Mouse (Mus musculus) midbrain, embryonic 16.5 days (tissue): ENCODE measurements around the gene H2-DMa. TPM values are rescaled to one million over a fixed set of nuclear protein-coding genes. Genes with fewer than 3 reads are reported as not detected.

Experiments
- ATAC-seq: fragments of 200-750 bp; cut with Nextera tagmentation; 2 replicates; pipeline ENCODE4 v1.8.0; 2017; ENCODE audit warnings: moderate TSS enrichment
- H3K27ac ChIP-seq: fragments of 300-500 bp; sonication (generic); 2 replicates; pipeline ENCODE4 v1.5.1; 2014; ENCODE audit warnings: mild to moderate bottlenecking, low read length, mixed read lengths
- H3K27me3 ChIP-seq: fragments of 300-500 bp; sonication (generic); 2 replicates; pipeline ENCODE4 v1.6.1; 2014; ENCODE audit warnings: low read depth, low read length, mixed read lengths; ENCODE audit not compliant: control insufficient read depth, insufficient read depth
- H3K36me3 ChIP-seq: fragments of 300-500 bp; sonication (generic); 2 replicates; pipeline ENCODE4 v1.6.1; 2014; ENCODE audit warnings: mild to moderate bottlenecking, low read length, moderate library complexity, mixed read lengths; ENCODE audit not compliant: control insufficient read depth, insufficient read depth
- H3K4me1 ChIP-seq: fragments of 300-500 bp; sonication (generic); 2 replicates; pipeline ENCODE4 v1.6.1; 2014; ENCODE audit warnings: mild to moderate bottlenecking, low read length, mixed read lengths; ENCODE audit not compliant: control insufficient read depth, insufficient read depth
- H3K4me2 ChIP-seq: fragments of 300-500 bp; sonication (generic); 2 replicates; pipeline ENCODE4 v1.6.1; 2014; ENCODE audit warnings: mild to moderate bottlenecking, low read length, mixed read lengths
- H3K4me3 ChIP-seq: fragments of 300-500 bp; sonication (generic); 2 replicates; pipeline ENCODE4 v1.5.1; 2014; ENCODE audit warnings: low read depth, mild to moderate bottlenecking, low read length, moderate library complexity, mixed read lengths
- H3K9ac ChIP-seq: fragments of 300-500 bp; sonication (generic); 2 replicates; pipeline ENCODE4 v1.6.1; 2014; ENCODE audit warnings: low read depth, low read length, mixed read lengths
- H3K9me3 ChIP-seq: fragments of 300-500 bp; sonication (generic); replicated peaks from 2 replicates; pipeline ENCODE4 v1.6.1; 2014; ENCODE audit warnings: mild to moderate bottlenecking, low read length, mixed read lengths; ENCODE audit not compliant: control insufficient read depth, poor library complexity, severe bottlenecking
- WGBS: fragments of 180-500 bp; shearing (Covaris S2); extraction: QIAGEN DNeasy Blood & Tissue Kit; methylation state at CpG from one replicate; pipeline ENCODE4 v1.1.7; 2014; 5-methylcytosine and 5-hydroxymethylcytosine counted together
- polyA plus RNA-seq: library from polyadenylated mRNA; unstranded; fragments of >200 nt; fragmentation: Nextera tagmentation; extraction: Ambion mirVana; gene quantifications from 2 replicates; pipeline ENCODE4 v1.2.1, GENCODE M21; 2015

H2-DMa gene
- polyA plus RNA-seq, 1 experiment from 2014 or later = 22.7 TPM

GRCm38 (mm10) chr17:34099531-34099930, 19.8 kb upstream of the H2-DMa start:
- H3K27ac ChIP-seq = no peak overlapping the region
- H3K36me3 ChIP-seq = no peaks in the 10 kb centered on the region
- ATAC-seq = no peak
- no peak overlapping the region for H3K4me3 ChIP-seq
- 0 out of 2 replicates have a peak, but pooled peaks cover 3% of the 10 kb centered on the region for H3K4me1 ChIP-seq
- no peak overlapping the region for H3K9ac ChIP-seq
- H3K9me3 ChIP-seq = no peaks in the 10 kb centered on the region
- 53% methylated on average over 5 of the region's 5 CpGs for WGBS
- H3K27me3 ChIP-seq = no peaks in the 10 kb centered on the region
- no peak overlapping the region for H3K4me2 ChIP-seq

- ATAC-seq = peak; percentile 28; the same call in 1 of the 2 replicates
These were observed 18.2 kb upstream of the H2-DMa start for GRCm38 (mm10) chr17:34101185-34101584.

GRCm38 (mm10) chr17:34101604-34102032, 17.7 kb upstream of the H2-DMa start:
- Histone ChIP-seq H3K9ac (peak overlapping the region; percentile 48; the same call in 1 of the 2 replicates), H3K4me2 (peak overlapping the region; percentile 51), H3K27me3 (no peaks in the 10 kb centered on the region), H3K36me3 (no peaks in the 10 kb centered on the region), H3K27ac (no peak overlapping the region), H3K4me1 (0 out of 2 replicates have a peak, but pooled peaks cover 3% of the 10 kb centered on the region), H3K9me3 (no peaks in the 10 kb centered on the region), H3K4me3 (0 out of 2 replicates have a peak overlapping the region, but pooled peaks have one; percentile 9)
- peak; percentile 88 for ATAC-seq
- 6% methylated on average over 12 of the region's 12 CpGs for WGBS

More at GRCm38 (mm10) chr17:34101185-34101584, 18.2 kb upstream of the H2-DMa start:
- H3K9me3 ChIP-seq = no peaks in the 10 kb centered on the region
- H3K4me1 ChIP-seq = 0 out of 2 replicates have a peak, but pooled peaks cover 3% of the 10 kb centered on the region
- H3K4me3 ChIP-seq = no peak overlapping the region
- H3K36me3 ChIP-seq = no peaks in the 10 kb centered on the region
- H3K4me2 ChIP-seq = no peak overlapping the region
- WGBS = 30% methylated on average over 5 of the region's 5 CpGs
- no peak overlapping the region for H3K27ac ChIP-seq
- no peak overlapping the region for H3K9ac ChIP-seq
- H3K27me3 ChIP-seq = no peaks in the 10 kb centered on the region

- Histone ChIP-seq H3K4me2 (no peak overlapping the region), H3K36me3 (no peaks in the 10 kb centered on the region), H3K4me1 (0 out of 2 replicates have a peak, but pooled peaks cover 3% of the 10 kb centered on the region), H3K27me3 (no peaks in the 10 kb centered on the region), H3K9ac (no peak overlapping the region), H3K4me3 (no peak overlapping the region), H3K9me3 (no peaks in the 10 kb centered on the region), H3K27ac (no peak overlapping the region)
- no peak for ATAC-seq
- 80% methylated on average over 6 of the region's 6 CpGs for WGBS
These were observed 16.5 kb upstream of the H2-DMa start for GRCm38 (mm10) chr17:34102831-34103230.

GRCm38 (mm10) chr17:34104804-34105203, 14.5 kb upstream of the H2-DMa start:
- H3K9ac ChIP-seq = no peak overlapping the region
- no peaks in the 10 kb centered on the region for H3K9me3 ChIP-seq
- H3K27ac ChIP-seq = no peak overlapping the region
- no peak for ATAC-seq
- H3K27me3 ChIP-seq = no peaks in the 10 kb centered on the region
- no peaks in the 10 kb centered on the region for H3K36me3 ChIP-seq
- H3K4me3 ChIP-seq = no peak overlapping the region
- H3K4me1 ChIP-seq = 0 out of 2 replicates have a peak, but pooled peaks cover 3% of the 10 kb centered on the region
- no peak overlapping the region for H3K4me2 ChIP-seq
- 90% methylated on average over 9 of the region's 9 CpGs for WGBS

- WGBS = 91% methylated on average over 7 of the region's 7 CpGs
- no peak for ATAC-seq
- H3K4me2 ChIP-seq = no peak overlapping the region
These were observed 12.8 kb upstream of the H2-DMa start for GRCm38 (mm10) chr17:34106555-34106954.

GRCm38 (mm10) chr17:34107109-34107867, 12.1 kb upstream of the H2-DMa start:
- no peak for ATAC-seq
- H3K9me3 ChIP-seq = no peaks in the 10 kb centered on the region
- H3K4me2 ChIP-seq = no peak overlapping the region
- H3K27ac ChIP-seq = no peak overlapping the region
- no peak overlapping the region for H3K4me3 ChIP-seq
- no peaks in the 10 kb centered on the region for H3K27me3 ChIP-seq
- 86% methylated on average over 7 of the region's 7 CpGs for WGBS
- H3K36me3 ChIP-seq = peaks cover 14% of the 10 kb centered on the region
- H3K9ac ChIP-seq = no peak overlapping the region
- H3K4me1 ChIP-seq = no peaks in the 10 kb centered on the region

More at GRCm38 (mm10) chr17:34106555-34106954, 12.8 kb upstream of the H2-DMa start:
- H3K9ac ChIP-seq = no peak overlapping the region
- H3K27ac ChIP-seq = no peak overlapping the region
- no peak overlapping the region for H3K4me3 ChIP-seq
- no peaks in the 10 kb centered on the region for H3K9me3 ChIP-seq
- H3K27me3 ChIP-seq = no peaks in the 10 kb centered on the region
- peaks cover 7% of the 10 kb centered on the region for H3K36me3 ChIP-seq
- H3K4me1 ChIP-seq = 0 out of 2 replicates have a peak, but pooled peaks cover 3% of the 10 kb centered on the region

- no peak overlapping the region for H3K4me2 ChIP-seq
- no peak overlapping the region for H3K27ac ChIP-seq
- no peaks in the 10 kb centered on the region for H3K4me1 ChIP-seq
- H3K4me3 ChIP-seq = no peak overlapping the region
- no peak for ATAC-seq
- no peak overlapping the region for H3K9ac ChIP-seq
- 74% methylated on average over 5 of the region's 6 CpGs for WGBS
- no peaks in the 10 kb centered on the region for H3K9me3 ChIP-seq
- H3K27me3 ChIP-seq = no peaks in the 10 kb centered on the region
- peaks cover 26% of the 10 kb centered on the region for H3K36me3 ChIP-seq
These were observed 10.9 kb upstream of the H2-DMa start for GRCm38 (mm10) chr17:34108460-34108859.
